Mouse (Mus musculus) thymus, adult 2 months (tissue): ENCODE measurements around the gene Prkca. TPM values are rescaled to one million over a fixed set of nuclear protein-coding genes. Genes with fewer than 3 reads are reported as not detected.

Experiments
- DNase-seq: peaks from one replicate; pipeline ENCODE4 v3.0.0; 2021
- H3K27ac ChIP-seq: fragments of 200-500 bp; 2 replicates; pipeline ENCODE4 v1.5.1; 2012; ENCODE audit warnings: low read length, control low read depth; ENCODE audit not compliant: control insufficient read depth, insufficient read depth
- H3K27me3 ChIP-seq: fragments of 200-500 bp; 2 replicates; pipeline ENCODE4 v1.6.1; 2012; ENCODE audit warnings: mild to moderate bottlenecking, low read length, moderate library complexity, mixed read lengths; ENCODE audit not compliant: control insufficient read depth, insufficient read depth
- H3K36me3 ChIP-seq: fragments of 200-500 bp; 2 replicates; pipeline ENCODE4 v1.6.1; 2012; ENCODE audit warnings: mild to moderate bottlenecking, low read length, moderate library complexity; ENCODE audit not compliant: control insufficient read depth, insufficient read depth
- H3K4me1 ChIP-seq: fragments of 200-500 bp; replicated peaks from 2 replicates; pipeline ENCODE4 v1.6.1; 2012; ENCODE audit warnings: low read length; ENCODE audit not compliant: control insufficient read depth, insufficient read depth
- H3K4me3 ChIP-seq: fragments of 200-500 bp; 2 replicates; pipeline ENCODE4 v1.5.1; 2012; ENCODE audit warnings: mild to moderate bottlenecking, low read length, control low read depth, moderate library complexity; ENCODE audit not compliant: control insufficient read depth, insufficient read depth
- CTCF ChIP-seq: fragments of 200-500 bp; IDR thresholded peaks from 2 replicates; pipeline ENCODE4 v1.5.1; 2012; ENCODE audit warnings: mild to moderate bottlenecking, control low read depth, low read length, moderate library complexity, borderline replicate concordance; ENCODE audit not compliant: control insufficient read depth, poor library complexity, insufficient read depth; ENCODE audit errors: extremely low read depth
- POLR2A ChIP-seq: fragments of 200-500 bp; IDR thresholded peaks from 2 replicates; pipeline ENCODE4 v1.6.1; 2012; ENCODE audit warnings: mild to moderate bottlenecking, low read length, control low read depth, moderate library complexity; ENCODE audit not compliant: control insufficient read depth, poor library complexity, insufficient read depth; ENCODE audit errors: extremely low read depth
- WGBS: fragments of 180-500 bp; shearing (Covaris S2); methylation state at CpG from one replicate; pipeline ENCODE4 v1.1.7; 2018; 5-methylcytosine and 5-hydroxymethylcytosine counted together
- polyA plus RNA-seq: library from polyadenylated mRNA; depleted of rRNA; stranded (reverse); fragments of >200 nt; gene quantifications from 2 replicates; pipeline ENCODE4 v1.2.3, GENCODE M21; 2012

The Prkca gene
- polyA plus RNA-seq, 1 experiment, result 11.0 TPM

DNA sequence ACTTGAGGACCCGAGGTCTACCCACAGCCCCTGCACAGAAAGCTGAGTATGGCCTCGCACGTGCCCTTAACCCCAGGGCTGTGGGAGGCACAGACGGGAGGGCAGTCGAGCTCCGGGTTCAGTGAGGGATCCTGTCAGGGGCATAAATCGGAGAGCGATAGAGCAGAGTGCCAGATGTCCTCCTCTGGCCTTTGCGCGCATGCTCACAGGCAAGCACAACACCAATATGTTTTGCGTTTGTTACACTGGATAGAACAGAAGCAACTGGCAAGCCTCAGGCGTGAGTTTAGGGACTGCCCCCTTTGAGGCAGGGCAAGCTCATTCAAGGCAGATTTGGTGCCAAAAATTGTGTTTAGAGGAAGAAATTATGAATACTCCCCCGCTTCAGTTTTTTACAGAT is 375.6 kb downstream of the Prkca start:
- WGBS, result 94% methylated on average over 13 of the region's 13 CpGs
- Histone ChIP-seq H3K4me1 (no peaks in the 10 kb centered on the region), H3K27me3 (no peaks in the 10 kb centered on the region), H3K36me3 (no peaks in the 10 kb centered on the region), H3K4me3 (no peak overlapping the region), H3K27ac (no peak overlapping the region)
- TF ChIP-seq POLR2A (no peak), CTCF (no peak)
- DNase-seq, result no peak

GRCm38 (mm10) chr11:107966229-107966628 is 377.5 kb downstream of the Prkca start:
- no peak for TF ChIP-seq POLR2A
- TF ChIP-seq CTCF, result no peak

GRCm38 (mm10) chr11:107965449-107965848 is 378.3 kb downstream of the Prkca start:
- WGBS, result 95% methylated on average over 7 of the region's 7 CpGs

More at GRCm38 (mm10) chr11:107966229-107966628, 377.5 kb downstream of the Prkca start:
- H3K4me3 ChIP-seq, result no peak overlapping the region
- H3K27me3 ChIP-seq, result no peaks in the 10 kb centered on the region
- H3K36me3 ChIP-seq, result no peaks in the 10 kb centered on the region
- no peak for DNase-seq
- no peaks in the 10 kb centered on the region for H3K4me1 ChIP-seq
- no peak overlapping the region for H3K27ac ChIP-seq
- WGBS, result 94% methylated on average over 4 of the region's 4 CpGs

DNA sequence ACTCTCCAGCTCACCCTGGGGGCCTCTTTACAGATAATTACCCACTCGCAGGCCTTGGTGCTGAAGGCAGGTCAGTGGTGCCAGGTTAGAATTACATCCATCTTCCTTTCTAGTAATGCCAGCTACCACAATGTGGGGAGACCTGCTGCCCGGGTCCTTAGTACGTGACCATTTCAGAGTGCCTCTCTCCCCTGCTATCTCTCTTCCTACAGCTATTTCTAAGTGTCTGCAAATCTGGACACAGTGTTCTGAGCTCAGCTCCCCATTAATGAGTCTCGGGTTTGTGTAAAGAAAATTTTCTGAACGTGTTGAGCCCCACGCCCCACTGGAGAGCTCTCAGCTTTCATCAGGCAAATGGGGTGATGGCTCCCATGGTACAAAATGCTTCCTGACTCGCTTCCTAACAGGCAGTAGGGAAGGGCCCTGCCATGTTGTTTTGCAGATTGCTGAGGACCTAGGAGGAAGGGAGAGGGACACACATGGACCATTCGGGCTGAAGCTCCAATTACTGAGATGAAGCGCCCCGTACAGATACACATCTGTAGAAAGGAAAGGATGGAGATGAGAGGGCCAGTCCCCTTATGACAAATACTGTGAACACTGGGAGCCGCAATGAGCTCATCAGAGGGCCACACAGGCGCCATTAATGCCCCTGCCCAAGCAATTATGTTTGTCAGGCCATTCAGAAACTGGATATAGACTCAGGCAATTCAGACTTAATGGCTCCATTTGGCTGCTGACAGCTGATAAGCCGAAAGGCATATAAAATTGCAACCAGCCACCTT is 386.0 kb downstream of the Prkca start:
- Histone ChIP-seq H3K36me3 (peaks cover 4% of the 10 kb centered on the region; the same call in 1 of the 2 replicates), H3K4me3 (no peak overlapping the region), H3K27me3 (no peaks in the 10 kb centered on the region), H3K4me1 (no peaks in the 10 kb centered on the region), H3K27ac (no peak overlapping the region)
- no peak for TF ChIP-seq POLR2A
- TF ChIP-seq CTCF, result no peak
- DNase-seq, result no peak
- WGBS, result 95% methylated on average over 13 of the region's 13 CpGs

More at GRCm38 (mm10) chr11:107965449-107965848, 378.3 kb downstream of the Prkca start:
- H3K36me3 ChIP-seq, result peaks cover under 1% of the 10 kb centered on the region; the same call in 1 of the 2 replicates
- DNase-seq, result no peak
- no peaks in the 10 kb centered on the region for H3K4me1 ChIP-seq
- no peak overlapping the region for H3K27ac ChIP-seq
- no peaks in the 10 kb centered on the region for H3K27me3 ChIP-seq
- no peak overlapping the region for H3K4me3 ChIP-seq
- TF ChIP-seq CTCF, result no peak
- no peak for TF ChIP-seq POLR2A

- peaks cover 9% of the 10 kb centered on the region for H3K36me3 ChIP-seq
- WGBS, result 98% methylated on average over 10 of the region's 10 CpGs
- no peak overlapping the region for H3K4me3 ChIP-seq
Measured at GRCm38 (mm10) chr11:107955191-107956062, 388.3 kb downstream of the Prkca start.

DNA sequence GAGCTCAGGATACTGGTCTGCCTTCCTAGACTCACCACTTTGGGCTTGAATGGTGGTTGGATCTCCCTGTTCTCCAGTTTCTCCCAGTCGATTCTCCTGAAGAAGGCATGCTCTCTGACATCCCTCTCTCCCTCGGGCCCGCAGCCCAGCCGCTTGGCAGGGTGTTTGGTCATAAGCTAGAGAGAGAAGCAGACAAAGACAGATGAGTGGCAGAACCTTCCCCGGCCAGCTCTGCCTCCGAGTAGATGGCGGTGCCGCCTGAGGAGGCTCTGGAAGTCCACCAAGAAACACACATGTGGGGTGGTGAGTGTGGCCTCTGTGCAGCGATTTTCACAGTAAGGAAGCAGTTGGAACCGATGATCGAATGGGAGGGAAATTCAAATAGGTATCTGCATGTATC is 392.3 kb downstream of the Prkca start:
- H3K36me3 ChIP-seq, result peaks cover 9% of the 10 kb centered on the region; the same call in 1 of the 2 replicates
- TF ChIP-seq POLR2A (no peak), CTCF (no peak)
- no peak for DNase-seq
- H3K27me3 ChIP-seq, result no peaks in the 10 kb centered on the region
- no peak overlapping the region for H3K27ac ChIP-seq
- WGBS, result 95% methylated on average over 11 of the region's 11 CpGs
- no peak overlapping the region for H3K4me3 ChIP-seq
- no peaks in the 10 kb centered on the region for H3K4me1 ChIP-seq

More at GRCm38 (mm10) chr11:107955191-107956062, 388.3 kb downstream of the Prkca start:
- TF ChIP-seq CTCF, result no peak
- TF ChIP-seq POLR2A, result no peak
- no peaks in the 10 kb centered on the region for H3K27me3 ChIP-seq
- no peak for DNase-seq
- H3K27ac ChIP-seq, result no peak overlapping the region
- no peaks in the 10 kb centered on the region for H3K4me1 ChIP-seq
